Mouse (Mus musculus): ENCODE measurements around the gene Prune2. TPM values are rescaled to one million over a fixed set of nuclear protein-coding genes. Genes with fewer than 3 reads are reported as not detected.

Prune2 gene
- polyA plus RNA-seq (2012; ENCODE audit: low replicate concordance) = 0.15 TPM in 1 of 2 replicates, not detected in the other

GRCm38 (mm10) chr19:16955613-16956271 is at the start of gene Prune2:
Prune2 (plus strand) TSS chr19:16956118.

Other genes with a start within 250 kb of the Prune2 start
- 4.4 and 8.7 TPM in 2 replicates for gene Vps13a, start 175.2 kb upstream of the Prune2 start, polyA plus RNA-seq (2012; ENCODE audit: low replicate concordance)
- not detected in 2 replicates for gene Foxb2, start 82.3 kb upstream of the Prune2 start, polyA plus RNA-seq (2012; ENCODE audit: low replicate concordance)

Data from hematopoietic multipotent progenitor cell, adult 10-12 weeks (in vitro differentiated cells).